Comparison of ENCODE assay signal across 1 mouse cellular context in the genomic region with DNA sequence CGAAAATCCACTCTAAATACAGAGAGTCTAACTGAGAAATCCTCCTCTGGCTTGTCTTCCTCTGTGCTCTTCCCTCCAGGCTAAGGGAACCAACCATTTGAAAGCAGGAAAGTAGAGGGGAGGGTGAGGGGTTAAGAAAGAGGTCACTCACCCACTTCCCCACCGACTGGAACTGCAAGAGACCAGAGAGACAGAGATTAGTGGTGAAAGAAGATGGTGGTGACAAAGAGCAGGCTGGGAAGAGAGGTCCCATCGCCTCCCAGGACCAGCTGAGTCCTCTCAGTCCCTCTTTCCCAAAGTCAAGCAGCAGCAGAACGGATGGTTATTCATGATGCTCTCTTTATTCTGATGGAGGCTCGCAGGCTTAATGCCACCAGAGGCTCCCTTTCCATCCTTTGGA.
TF ChIP-seq lines count a peak whose summit lies in the region.

No protein-coding gene starts in this region.

TF ChIP-seq in MEL, 35 proteins besides CTCF, POLR2A, EP300 and RAD21:
- TF ChIP-seq NELFE (IDR thresholded peaks at IDR 0.05; ENCODE audit: low read depth, low read length) (no peak), CHD1 (IDR thresholded peaks at IDR 0.05; ENCODE audit: low read depth, low read length) (peak; percentile 67), MAZ (IDR thresholded peaks at IDR 0.05; ENCODE audit: low read depth, low read length) (0 out of 2 replicates have a peak, but pooled peaks have one; percentile 11), TAL1 (IDR thresholded peaks at IDR 0.05; ENCODE audit: low read length) (no peak), TCF12 (IDR thresholded peaks at IDR 0.05; ENCODE audit: low read depth, low read length) (no peak)
TF ChIP-seq in MEL: peak in this region for 2.
